Mouse (Mus musculus): Measurements from ENCODE around the gene Ppip5k2. TPM values are rescaled to one million over a fixed set of nuclear protein-coding genes. Genes with fewer than 3 reads are reported as not detected.

Gene Ppip5k2
- polyA plus RNA-seq, 1 experiment from 2014 or later: 75.6 TPM

DNA sequence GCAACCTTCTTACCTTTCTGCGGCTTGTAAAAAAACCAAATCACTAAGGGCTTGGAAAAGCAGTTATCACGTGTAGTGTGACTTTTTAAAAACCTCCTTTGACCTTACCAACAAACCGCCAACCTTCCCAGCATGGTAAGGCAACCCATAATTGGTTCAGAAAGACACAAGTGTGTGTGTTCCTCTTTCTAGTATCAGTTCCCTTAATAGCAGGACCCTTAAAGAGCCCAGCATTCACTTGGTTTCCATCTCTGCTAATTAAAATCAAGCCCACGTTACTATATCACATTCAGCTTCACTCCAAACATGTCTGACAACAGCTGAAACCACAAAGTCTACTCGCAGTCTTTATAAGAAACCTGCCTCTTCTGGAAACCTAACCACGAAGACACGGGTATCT is 110.8 kb downstream of the Ppip5k2 start:
- Histone ChIP-seq H3K9me3 (ENCODE audit: control insufficient read depth, low read length) (no peaks in the 10 kb centered on the region), H3K9ac (peak overlapping the region; percentile 97), H3K36me3 (replicated peaks; ENCODE audit: control insufficient read depth, insufficient read depth) (no peaks in the 10 kb centered on the region), H3K27me3 (ENCODE audit: control insufficient read depth, insufficient read depth, low read length) (no peaks in the 10 kb centered on the region), H3K4me3 (replicated peaks; ENCODE audit: low read length) (peak overlapping the region; percentile 92), H3K27ac (no peak overlapping the region), H3K4me2 (replicated peaks) (peak overlapping the region; percentile 66), H3K4me1 (replicated peaks; ENCODE audit: control insufficient read depth, insufficient read depth, low read length) (peaks cover 53% of the 10 kb centered on the region)
- WGBS: 37% methylated on average over 7 of the region's 7 CpGs
- DNase-seq (ENCODE audit: low spot score): peak; percentile 19
- ATAC-seq (ENCODE audit: low FRiP score): no peak

DNA sequence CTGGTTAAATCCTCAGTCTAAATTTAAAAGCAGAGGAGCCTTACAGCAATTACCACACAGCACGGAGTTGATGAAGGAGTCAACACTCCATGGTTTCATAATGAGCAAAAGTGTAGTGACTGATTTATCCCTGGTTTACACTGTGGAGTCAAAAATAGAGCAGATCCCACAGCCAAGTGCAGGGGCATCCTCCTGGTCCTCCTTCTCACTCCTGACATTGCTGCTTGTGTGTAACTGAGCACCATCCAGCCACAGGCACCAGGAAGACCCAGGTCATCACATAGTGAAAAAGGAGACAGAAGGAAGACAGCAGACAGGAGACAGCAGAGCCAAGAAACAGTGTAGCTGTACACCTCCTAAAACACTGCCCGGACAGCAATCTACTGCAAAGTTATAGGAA is 112.4 kb downstream of the Ppip5k2 start:
- Histone ChIP-seq H3K27ac (no peak overlapping the region), H3K4me2 (replicated peaks) (peak overlapping the region; percentile 66), H3K4me1 (replicated peaks; ENCODE audit: control insufficient read depth, insufficient read depth, low read length) (peaks cover 65% of the 10 kb centered on the region), H3K36me3 (replicated peaks; ENCODE audit: control insufficient read depth, insufficient read depth) (no peaks in the 10 kb centered on the region; the same call in 1 of the 2 replicates), H3K9me3 (ENCODE audit: control insufficient read depth, low read length) (no peaks in the 10 kb centered on the region), H3K4me3 (replicated peaks; ENCODE audit: low read length) (no peak overlapping the region), H3K27me3 (ENCODE audit: control insufficient read depth, insufficient read depth, low read length) (no peaks in the 10 kb centered on the region), H3K9ac (no peak overlapping the region)
- DNase-seq (ENCODE audit: low spot score) (peak; percentile 23), ATAC-seq (ENCODE audit: low FRiP score) (no peak)
- WGBS: 76% methylated on average over 2 of the region's 2 CpGs

DNA sequence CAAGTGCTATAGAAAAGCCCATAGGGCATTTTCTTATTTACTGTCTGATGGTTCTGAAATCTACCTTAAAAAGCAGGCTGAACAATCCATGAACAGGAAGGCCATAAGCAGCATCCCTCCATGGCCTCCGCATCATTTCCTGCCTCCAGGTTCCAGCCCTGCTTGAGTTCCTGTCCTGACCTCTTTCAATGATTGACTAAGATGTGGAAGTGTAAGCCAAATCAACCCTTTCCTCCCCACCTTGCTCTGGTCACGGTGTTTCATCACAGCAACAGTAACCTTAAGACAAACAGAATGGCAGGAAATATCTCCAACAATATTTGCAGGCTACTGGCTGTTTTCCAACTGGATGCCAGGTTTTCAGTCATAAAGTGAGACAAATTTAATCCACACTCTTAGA is 113.0 kb downstream of the Ppip5k2 start:
- Histone ChIP-seq H3K4me1 (replicated peaks; ENCODE audit: control insufficient read depth, insufficient read depth, low read length) (peaks cover 68% of the 10 kb centered on the region), H3K4me3 (replicated peaks; ENCODE audit: low read length) (no peak overlapping the region), H3K27me3 (ENCODE audit: control insufficient read depth, insufficient read depth, low read length) (no peaks in the 10 kb centered on the region), H3K9ac (0 out of 2 replicates have a peak overlapping the region, but pooled peaks have one; percentile 16), H3K4me2 (replicated peaks) (peak overlapping the region; percentile 66), H3K27ac (no peak overlapping the region), H3K9me3 (ENCODE audit: control insufficient read depth, low read length) (no peaks in the 10 kb centered on the region), H3K36me3 (replicated peaks; ENCODE audit: control insufficient read depth, insufficient read depth) (no peaks in the 10 kb centered on the region; the same call in 1 of the 2 replicates)
- no peak for ATAC-seq (ENCODE audit: low FRiP score)
- peak; percentile 5 for DNase-seq (ENCODE audit: low spot score)
- 62% methylated on average over 2 of the region's 2 CpGs for WGBS

Other genes with a start within 250 kb of the Ppip5k2 start
- gene D1Ertd622e, start 108.3 kb downstream of the Ppip5k2 start, polyA plus RNA-seq (2014; fragmentation: Nextera tagmentation; extraction: Ambion mirVana): 62.8 and 75.9 TPM in 2 replicates
- 12.7 and 13.1 TPM in 2 replicates for gene Gin1, start 239 bp downstream of the Ppip5k2 start, polyA plus RNA-seq (2014; fragmentation: Nextera tagmentation; extraction: Ambion mirVana)

All from hindbrain, embryonic 14.5 days (tissue).